Comparison of ENCODE assay signal across 8 mouse cellular contexts in the genomic region with DNA sequence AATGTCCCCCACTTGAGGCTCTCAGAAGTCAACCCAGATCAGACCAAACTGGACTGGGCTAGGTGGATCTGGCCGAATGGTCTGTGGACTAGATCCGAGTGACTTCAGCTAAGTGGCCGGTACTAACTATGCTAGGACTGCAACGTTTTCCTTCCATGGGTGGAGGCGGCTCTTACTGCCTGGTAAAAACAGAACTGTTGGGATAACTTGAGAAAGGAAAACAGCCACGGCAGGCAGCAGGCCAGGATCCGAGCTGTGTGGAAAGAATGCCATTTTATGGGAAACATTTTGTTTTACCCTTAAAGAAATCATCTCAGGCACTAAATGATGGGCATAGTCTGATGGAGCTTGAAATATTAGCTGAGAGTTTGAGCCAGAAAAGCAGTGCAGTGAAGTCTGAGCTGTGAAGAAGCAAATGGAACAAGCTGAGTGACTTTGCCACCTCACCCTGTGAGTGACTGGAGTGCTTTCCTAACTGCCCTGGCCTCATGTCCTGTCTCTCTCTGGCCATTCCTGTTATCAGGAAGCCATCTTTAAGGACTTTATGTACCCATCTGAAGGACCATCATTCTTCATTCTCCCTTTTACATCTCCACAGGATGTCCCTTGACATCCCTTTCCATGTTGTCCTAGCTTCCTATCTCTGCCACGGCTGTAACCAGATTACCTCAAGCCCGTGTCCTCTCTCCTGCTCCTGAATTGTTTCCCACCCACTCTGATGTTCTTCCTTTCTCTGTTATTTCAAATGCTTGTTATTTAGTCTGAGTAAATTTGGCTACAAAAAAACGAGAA.
DNase-seq lines count a peak whose midpoint lies in the region; ATAC-seq lines count a peak whose summit lies in the region.

No protein-coding gene starts in this region.

- H3K4me1 ChIP-seq in heart, embryonic 16.5 days (ENCODE audit: control insufficient read depth, insufficient read depth, low read length): peaks cover 61% of the 10 kb centered on the region
- peaks cover 35% of the 10 kb centered on the region for H3K4me1 ChIP-seq in limb, embryonic 11.5 days (ENCODE audit: control insufficient read depth, insufficient read depth, low read length)
- peaks cover 38% of the 10 kb centered on the region for H3K4me1 ChIP-seq in forebrain, embryonic 15.5 days

- WGBS in heart, embryonic 16.5 days: 30% methylated on average over 10 of the region's 10 CpGs
- 62% methylated on average over 10 of the region's 10 CpGs for WGBS in limb, embryonic 11.5 days
- 81% methylated on average over 10 of the region's 10 CpGs for WGBS in forebrain, embryonic 15.5 days

- no peaks in the 10 kb centered on the region for H3K36me3 ChIP-seq in heart, embryonic 16.5 days (ENCODE audit: control insufficient read depth, insufficient read depth)
- no peaks in the 10 kb centered on the region for H3K36me3 ChIP-seq in limb, embryonic 11.5 days (ENCODE audit: control insufficient read depth, insufficient read depth, low read length)
- H3K36me3 ChIP-seq in forebrain, embryonic 15.5 days: no peaks in the 10 kb centered on the region

- H3K9me3 ChIP-seq in heart, embryonic 16.5 days (replicated peaks; ENCODE audit: control insufficient read depth, low read length): no peaks in the 10 kb centered on the region
- no peaks in the 10 kb centered on the region for H3K9me3 ChIP-seq in limb, embryonic 11.5 days (ENCODE audit: control insufficient read depth, low read length)
- H3K9me3 ChIP-seq in forebrain, embryonic 15.5 days: no peaks in the 10 kb centered on the region

- H3K4me2 ChIP-seq in heart, embryonic 16.5 days (ENCODE audit: low read depth, low read length): peak overlapping the region; percentile 85
- H3K4me2 ChIP-seq in limb, embryonic 11.5 days (ENCODE audit: low read depth, severe bottlenecking): peak overlapping the region; percentile 78
- no peak overlapping the region for H3K4me2 ChIP-seq in forebrain, embryonic 15.5 days (replicated peaks)

- peak overlapping the region; percentile 97 for H3K4me3 ChIP-seq in heart, embryonic 16.5 days (ENCODE audit: low read length)
- peak overlapping the region; percentile 71 for H3K4me3 ChIP-seq in limb, embryonic 11.5 days (ENCODE audit: low read depth, low read length)
- no peak overlapping the region for H3K4me3 ChIP-seq in forebrain, embryonic 15.5 days

- peak overlapping the region; percentile 99 for H3K27ac ChIP-seq in heart, embryonic 16.5 days (ENCODE audit: low read length)
- H3K27ac ChIP-seq in limb, embryonic 11.5 days (replicated peaks; ENCODE audit: low read depth, low read length): no peak overlapping the region
- H3K27ac ChIP-seq in forebrain, embryonic 15.5 days (replicated peaks): no peak overlapping the region

- peak overlapping the region; percentile 98 for H3K9ac ChIP-seq in heart, embryonic 16.5 days (ENCODE audit: low read length)
- H3K9ac ChIP-seq in limb, embryonic 11.5 days (ENCODE audit: low read length): peak overlapping the region; percentile 9; the same call in 1 of the 2 replicates
- H3K9ac ChIP-seq in forebrain, embryonic 15.5 days (replicated peaks): no peak overlapping the region

- H3K27me3 ChIP-seq in heart, embryonic 16.5 days (ENCODE audit: control insufficient read depth, insufficient read depth, low read length): no peaks in the 10 kb centered on the region
- H3K27me3 ChIP-seq in limb, embryonic 11.5 days (ENCODE audit: control insufficient read depth, insufficient read depth, low read length): no peaks in the 10 kb centered on the region
- no peaks in the 10 kb centered on the region for H3K27me3 ChIP-seq in forebrain, embryonic 15.5 days

- no peak for ATAC-seq in heart, embryonic 16.5 days (replicated peaks; ENCODE audit: extremely low read depth, insufficient read depth, low FRiP score)
- ATAC-seq in limb, embryonic 11.5 days (ENCODE audit: insufficient number of reproducible peaks, low FRiP score, low TSS enrichment, low read depth): no peak
- no peak for ATAC-seq in forebrain, embryonic 15.5 days (replicated peaks)

- peak; percentile 39 for DNase-seq in cerebellum, adult 9-10 months
- no peak for DNase-seq in cerebellum, adult 8-10 months
- DNase-seq in 3T3-L1 (ENCODE audit: low read depth, low spot score): peak; percentile 21
- DNase-seq in limb, embryonic 11.5 days (ENCODE audit: low spot score): no peak
- no peak for DNase-seq in embryo, embryonic 10 days (ENCODE audit: low spot score)
- DNase-seq in cerebellum, postnatal 36 days: no peak

Comparison
In these comparisons a context has a peak if more than half of its experiments do, and no peak if none do; other contexts are left out.
1. DNase-seq: peak in cerebellum, adult 9-10 months (single experiment) and 3T3-L1 (single experiment); none in cerebellum, adult 8-10 months (single experiment), limb, embryonic 11.5 days (single experiment), embryo, embryonic 10 days (single experiment) and cerebellum, postnatal 36 days (0 of 2).